Mouse (Mus musculus) limb, embryonic 13.5 days (tissue): ENCODE data around the gene Ptprn2. TPM values are rescaled to one million over a fixed set of nuclear protein-coding genes. Genes with fewer than 3 reads are reported as not detected.

Experiments
- ATAC-seq: fragments of 200-750 bp; cut with Nextera tagmentation; 2 replicates; pipeline ENCODE4 v1.8.0; 2017; ENCODE audit warnings: low read depth, moderate number of reproducible peaks, moderate TSS enrichment; ENCODE audit not compliant: low FRiP score
- H3K27ac ChIP-seq: fragments of 300-500 bp; sonication (generic); 2 replicates; pipeline ENCODE4 v1.5.1; 2015; ENCODE audit warnings: inconsistent platforms, mild to moderate bottlenecking, moderate library complexity
- H3K27me3 ChIP-seq: fragments of 300-500 bp; sonication (generic); 2 replicates; pipeline ENCODE4 v1.6.1; 2015; ENCODE audit warnings: mild to moderate bottlenecking, inconsistent platforms
- H3K36me3 ChIP-seq: fragments of 300-500 bp; sonication (generic); 2 replicates; pipeline ENCODE4 v1.6.1; 2015; ENCODE audit warnings: inconsistent platforms, mild to moderate bottlenecking, moderate library complexity
- H3K4me1 ChIP-seq: fragments of 300-500 bp; sonication (generic); 2 replicates; pipeline ENCODE4 v1.6.1; 2015; ENCODE audit warnings: inconsistent platforms
- H3K4me2 ChIP-seq: fragments of 300-500 bp; sonication (generic); replicated peaks from 2 replicates; pipeline ENCODE4 v1.6.1; 2015; ENCODE audit warnings: inconsistent platforms, mild to moderate bottlenecking, moderate library complexity
- H3K4me3 ChIP-seq: fragments of 300-500 bp; sonication (generic); 2 replicates; pipeline ENCODE4 v1.5.1; 2015; ENCODE audit warnings: moderate library complexity, mild to moderate bottlenecking, inconsistent platforms
- H3K9ac ChIP-seq: fragments of 300-500 bp; sonication (generic); 2 replicates; pipeline ENCODE4 v1.6.1; 2015; ENCODE audit warnings: mild to moderate bottlenecking, inconsistent platforms
- H3K9me3 ChIP-seq: fragments of 300-500 bp; sonication (generic); 2 replicates; pipeline ENCODE4 v1.6.1; 2016; ENCODE audit warnings: inconsistent platforms
- whole genome bisulfite sequencing: fragments of 180-500 bp; shearing (Covaris S2); methylation state at CpG from one replicate; pipeline ENCODE4 v1.1.7; 2015; 5-methylcytosine and 5-hydroxymethylcytosine counted together
- polyA plus RNA-seq: library from polyadenylated mRNA; unstranded; fragments of >200 nt; fragmentation: Nextera tagmentation; extraction: Ambion mirVana; gene quantifications from 2 replicates; pipeline ENCODE4 v1.2.1, GENCODE M21; 2015

Ptprn2 gene
- polyA plus RNA-seq, 1 experiment from 2014 or later: 0.19 TPM

GRCm38 (mm10) chr12:116533281-116533680 is 47.8 kb downstream of the Ptprn2 start:
- Histone ChIP-seq H3K36me3 (no peaks in the 10 kb centered on the region), H3K9me3 (no peaks in the 10 kb centered on the region), H3K4me2 (no peak overlapping the region), H3K9ac (no peak overlapping the region), H3K27me3 (no peaks in the 10 kb centered on the region), H3K27ac (no peak overlapping the region), H3K4me3 (no peak overlapping the region), H3K4me1 (no peaks in the 10 kb centered on the region)
- ATAC-seq: no peak

DNA sequence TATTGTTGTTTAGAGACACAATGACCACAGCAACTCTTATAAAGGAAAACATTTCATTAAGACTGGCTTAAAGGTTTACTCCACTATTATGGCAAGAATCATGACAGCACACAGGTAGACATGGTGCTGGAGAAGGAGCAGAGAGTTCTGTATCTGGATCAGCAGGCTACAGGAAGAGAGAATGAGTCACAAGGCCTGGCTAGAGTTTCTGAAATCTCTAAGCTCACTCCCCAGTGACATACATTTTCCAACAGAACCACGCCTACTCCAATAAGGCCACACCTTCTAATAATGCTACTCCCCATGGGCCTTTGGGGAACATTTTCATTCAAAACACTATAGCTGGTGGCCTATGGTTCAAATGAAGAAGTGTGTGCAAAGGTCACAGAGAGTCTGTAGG is 53.8 kb downstream of the Ptprn2 start:
- Histone ChIP-seq H3K36me3 (no peaks in the 10 kb centered on the region), H3K9me3 (no peaks in the 10 kb centered on the region; the same call in 1 of the 2 replicates), H3K9ac (no peak overlapping the region), H3K4me1 (no peaks in the 10 kb centered on the region), H3K27ac (no peak overlapping the region), H3K27me3 (no peaks in the 10 kb centered on the region), H3K4me3 (no peak overlapping the region), H3K4me2 (no peak overlapping the region)
- WGBS: 85% methylated on average over 1 of the region's 1 CpGs
- no peak for ATAC-seq

DNA sequence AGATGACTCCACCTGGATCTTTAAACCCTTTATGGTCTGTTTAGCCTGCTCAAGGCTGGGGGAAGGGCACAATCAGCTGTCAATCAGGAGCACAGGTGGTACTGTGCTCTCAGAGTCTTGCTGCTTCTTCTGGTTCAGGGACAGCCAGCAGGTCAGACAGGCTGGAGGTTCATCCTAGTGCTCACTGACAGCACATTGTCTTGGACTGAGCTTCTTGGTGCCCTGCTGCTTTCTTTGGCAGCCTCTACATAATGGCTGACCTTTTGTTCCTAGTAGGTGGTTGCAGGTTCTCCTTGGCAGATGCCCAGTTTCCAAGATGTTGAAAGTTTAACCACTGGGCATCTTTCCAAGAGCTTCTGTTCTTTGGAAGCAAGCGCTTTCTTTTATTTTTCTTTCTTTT is 55.1 kb downstream of the Ptprn2 start:
- WGBS: 66% methylated on average over 1 of the region's 1 CpGs
- H3K27ac ChIP-seq: no peak overlapping the region
- no peak overlapping the region for H3K4me3 ChIP-seq
- H3K9ac ChIP-seq: no peak overlapping the region
- H3K27me3 ChIP-seq: no peaks in the 10 kb centered on the region
- H3K4me2 ChIP-seq: no peak overlapping the region
- H3K9me3 ChIP-seq: no peaks in the 10 kb centered on the region; the same call in 1 of the 2 replicates
- no peaks in the 10 kb centered on the region for H3K36me3 ChIP-seq
- H3K4me1 ChIP-seq: no peaks in the 10 kb centered on the region
- ATAC-seq: no peak

DNA sequence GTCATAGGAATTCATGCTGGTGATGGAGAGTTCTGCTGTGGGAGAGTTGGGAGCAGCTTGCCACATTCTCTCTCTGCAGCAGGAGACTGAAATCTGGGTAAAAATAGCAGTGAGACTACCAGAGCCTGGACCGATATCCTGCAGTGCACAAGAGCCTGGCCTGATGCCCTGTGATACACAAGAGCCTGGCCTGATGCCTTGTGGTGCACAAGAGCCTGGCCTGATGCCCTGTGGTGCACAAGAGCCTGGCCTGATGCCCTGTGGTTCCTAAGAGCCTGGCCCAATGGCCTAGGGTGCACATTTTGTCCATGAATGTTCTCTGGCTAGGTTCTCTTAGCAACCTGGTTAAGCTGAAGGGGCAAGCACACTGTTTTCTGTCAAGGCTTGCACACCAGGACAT is 64.5 kb downstream of the Ptprn2 start:
- H3K27ac ChIP-seq: no peak overlapping the region
- H3K27me3 ChIP-seq: no peaks in the 10 kb centered on the region
- H3K36me3 ChIP-seq: no peaks in the 10 kb centered on the region
- H3K9me3 ChIP-seq: no peaks in the 10 kb centered on the region
- no peak overlapping the region for H3K4me3 ChIP-seq
- H3K9ac ChIP-seq: no peak overlapping the region
- no peak overlapping the region for H3K4me2 ChIP-seq
- no peak for ATAC-seq
- WGBS: 82% methylated on average over 1 of the region's 1 CpGs
- no peaks in the 10 kb centered on the region for H3K4me1 ChIP-seq

DNA sequence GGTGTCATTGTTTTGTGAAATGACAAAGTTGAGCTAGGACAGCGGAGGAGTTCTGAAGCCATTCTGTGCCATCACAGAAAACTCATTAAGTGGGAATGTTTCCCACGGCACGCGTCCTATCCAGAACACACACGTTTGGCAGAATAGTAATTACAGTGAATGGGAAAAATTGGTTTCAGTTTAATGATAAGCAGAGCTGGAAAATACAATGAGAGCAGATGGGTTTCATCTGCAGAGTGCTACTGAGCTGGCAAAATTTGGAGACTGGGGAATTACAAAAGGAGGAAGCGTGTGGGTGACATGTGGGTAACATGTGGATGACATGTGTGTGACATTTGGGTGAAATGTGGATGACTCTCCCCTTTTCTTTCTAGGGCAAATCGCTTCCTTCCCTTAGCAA is 66.0 kb downstream of the Ptprn2 start:
- H3K4me2 ChIP-seq: no peak overlapping the region
- WGBS: 75% methylated on average over 7 of the region's 7 CpGs

GRCm38 (mm10) chr12:116552306-116552705 is 66.8 kb downstream of the Ptprn2 start:
- Histone ChIP-seq H3K9ac (no peak overlapping the region), H3K27ac (no peak overlapping the region), H3K4me2 (no peak overlapping the region), H3K4me3 (no peak overlapping the region), H3K27me3 (no peaks in the 10 kb centered on the region), H3K4me1 (no peaks in the 10 kb centered on the region), H3K36me3 (no peaks in the 10 kb centered on the region), H3K9me3 (no peaks in the 10 kb centered on the region)
- WGBS: 74% methylated on average over 2 of the region's 2 CpGs
- ATAC-seq: no peak

More for the DNA sequence above, 66.0 kb downstream of the Ptprn2 start:
- Histone ChIP-seq H3K27me3 (no peaks in the 10 kb centered on the region), H3K9me3 (no peaks in the 10 kb centered on the region), H3K9ac (no peak overlapping the region), H3K27ac (no peak overlapping the region), H3K4me1 (no peaks in the 10 kb centered on the region), H3K4me3 (no peak overlapping the region), H3K36me3 (no peaks in the 10 kb centered on the region)
- ATAC-seq: no peak

DNA sequence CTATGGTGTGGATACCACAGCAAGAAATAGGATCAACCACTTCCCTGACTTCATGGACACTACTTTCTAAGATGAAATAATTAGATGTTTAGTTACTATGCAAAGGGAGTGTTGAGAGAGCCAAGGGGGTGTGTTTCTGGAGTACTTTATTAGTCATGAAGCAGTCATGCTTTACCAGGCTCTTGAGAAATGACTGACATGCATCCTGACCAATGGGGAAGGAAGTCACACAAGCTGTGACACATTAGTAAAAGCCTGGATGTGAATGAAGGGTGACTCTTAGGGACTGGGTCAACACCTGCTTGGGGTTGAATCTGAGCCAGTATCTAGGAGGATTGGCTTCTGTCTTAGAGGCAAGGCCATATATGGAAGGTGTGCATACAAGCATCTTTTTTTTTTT is 67.8 kb downstream of the Ptprn2 start:
- Histone ChIP-seq H3K4me3 (no peak overlapping the region), H3K4me1 (no peaks in the 10 kb centered on the region), H3K36me3 (no peaks in the 10 kb centered on the region), H3K4me2 (no peak overlapping the region), H3K27me3 (no peaks in the 10 kb centered on the region), H3K9me3 (no peaks in the 10 kb centered on the region), H3K9ac (no peak overlapping the region), H3K27ac (no peak overlapping the region)
- ATAC-seq: no peak

DNA sequence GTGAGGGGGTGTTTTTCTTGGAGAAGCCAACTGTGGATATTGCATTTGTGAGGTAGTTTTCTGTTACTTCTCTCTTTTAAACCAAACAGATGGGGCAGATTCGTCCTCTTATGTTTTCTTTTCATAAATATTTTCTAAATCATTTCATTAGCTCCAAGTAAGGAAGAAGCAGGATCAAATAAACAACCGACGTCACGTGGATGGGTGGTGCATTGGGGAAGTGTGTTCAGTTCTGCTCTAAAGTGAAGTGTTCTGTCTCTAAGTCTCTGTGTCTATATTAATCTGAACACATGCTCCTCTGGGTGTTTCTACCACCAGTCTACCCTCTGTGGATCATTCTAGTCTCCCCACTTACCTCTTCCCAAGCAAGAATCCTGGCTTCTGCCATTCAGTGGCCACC is 70.4 kb downstream of the Ptprn2 start:
- Histone ChIP-seq H3K4me3 (no peak overlapping the region), H3K9ac (no peak overlapping the region), H3K27me3 (no peaks in the 10 kb centered on the region), H3K27ac (no peak overlapping the region), H3K4me1 (no peaks in the 10 kb centered on the region), H3K9me3 (no peaks in the 10 kb centered on the region), H3K36me3 (no peaks in the 10 kb centered on the region), H3K4me2 (no peak overlapping the region)
- no peak for ATAC-seq
- 76% methylated on average over 4 of the region's 4 CpGs for WGBS

DNA sequence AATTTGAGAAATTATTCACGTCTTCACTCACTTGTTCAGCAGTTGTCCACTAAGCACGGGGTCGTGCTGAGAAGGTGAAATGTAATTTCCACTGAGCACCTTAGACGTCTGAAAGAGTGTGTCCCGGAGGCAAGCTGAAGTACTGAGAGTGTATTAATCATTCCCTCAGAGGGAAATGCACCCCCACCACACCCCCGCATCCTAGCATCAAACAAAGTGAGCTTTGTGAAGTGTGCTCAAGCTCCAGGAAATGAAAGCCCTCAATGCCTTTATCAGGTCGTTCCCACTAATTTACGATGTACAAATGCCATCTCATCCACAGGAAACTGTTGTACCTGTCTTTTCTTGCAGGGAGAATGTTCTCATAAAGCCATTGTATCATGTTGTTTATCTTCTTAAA is 78.9 kb downstream of the Ptprn2 start:
- no peaks in the 10 kb centered on the region for H3K4me1 ChIP-seq
- no peak overlapping the region for H3K27ac ChIP-seq
- no peak overlapping the region for H3K4me2 ChIP-seq
- WGBS: 48% methylated on average over 8 of the region's 8 CpGs
- H3K9me3 ChIP-seq: no peaks in the 10 kb centered on the region
- H3K27me3 ChIP-seq: no peaks in the 10 kb centered on the region
- no peak for ATAC-seq
- no peak overlapping the region for H3K4me3 ChIP-seq
- H3K9ac ChIP-seq: no peak overlapping the region
- no peaks in the 10 kb centered on the region for H3K36me3 ChIP-seq

GRCm38 (mm10) chr12:116566672-116567071 is 81.2 kb downstream of the Ptprn2 start:
- Histone ChIP-seq H3K9ac (no peak overlapping the region), H3K27ac (no peak overlapping the region), H3K27me3 (no peaks in the 10 kb centered on the region), H3K4me1 (no peaks in the 10 kb centered on the region), H3K9me3 (no peaks in the 10 kb centered on the region), H3K36me3 (no peaks in the 10 kb centered on the region), H3K4me3 (no peak overlapping the region), H3K4me2 (no peak overlapping the region)
- WGBS: 58% methylated on average over 1 of the region's 1 CpGs
- ATAC-seq: no peak

GRCm38 (mm10) chr12:116567170-116567569 is 81.7 kb downstream of the Ptprn2 start:
- no peak for ATAC-seq
- Histone ChIP-seq H3K27ac (no peak overlapping the region), H3K4me1 (no peaks in the 10 kb centered on the region), H3K9me3 (no peaks in the 10 kb centered on the region), H3K4me2 (no peak overlapping the region), H3K36me3 (no peaks in the 10 kb centered on the region), H3K9ac (no peak overlapping the region), H3K27me3 (no peaks in the 10 kb centered on the region), H3K4me3 (no peak overlapping the region)
- whole genome bisulfite sequencing: 77% methylated on average over 2 of the region's 2 CpGs

DNA sequence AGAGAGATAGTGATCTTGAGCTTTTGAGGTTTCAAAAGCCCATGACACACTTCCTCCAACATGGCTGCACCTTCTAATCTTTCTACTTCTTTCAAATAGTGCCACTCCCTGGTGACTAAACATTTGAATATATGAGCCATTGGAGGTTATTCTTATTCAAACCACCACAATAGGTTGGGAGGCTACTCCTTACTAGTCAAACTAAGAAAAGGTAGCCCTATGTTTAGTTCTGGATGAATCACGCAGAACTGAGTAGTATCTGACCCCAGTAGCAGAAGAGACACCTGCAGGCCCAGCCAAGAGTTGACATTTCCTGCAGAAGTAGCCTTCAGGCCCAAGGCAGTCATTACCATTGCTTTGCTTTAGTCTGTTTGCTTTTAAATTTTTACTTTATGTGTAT is 84.0 kb downstream of the Ptprn2 start:
- no peaks in the 10 kb centered on the region for H3K4me1 ChIP-seq
- H3K4me3 ChIP-seq: no peak overlapping the region
- no peak overlapping the region for H3K9ac ChIP-seq
- no peak overlapping the region for H3K4me2 ChIP-seq
- no peak for ATAC-seq
- no peaks in the 10 kb centered on the region for H3K9me3 ChIP-seq
- no peak overlapping the region for H3K27ac ChIP-seq
- WGBS: 77% methylated on average over 1 of the region's 1 CpGs
- no peaks in the 10 kb centered on the region for H3K27me3 ChIP-seq
- no peaks in the 10 kb centered on the region for H3K36me3 ChIP-seq

DNA sequence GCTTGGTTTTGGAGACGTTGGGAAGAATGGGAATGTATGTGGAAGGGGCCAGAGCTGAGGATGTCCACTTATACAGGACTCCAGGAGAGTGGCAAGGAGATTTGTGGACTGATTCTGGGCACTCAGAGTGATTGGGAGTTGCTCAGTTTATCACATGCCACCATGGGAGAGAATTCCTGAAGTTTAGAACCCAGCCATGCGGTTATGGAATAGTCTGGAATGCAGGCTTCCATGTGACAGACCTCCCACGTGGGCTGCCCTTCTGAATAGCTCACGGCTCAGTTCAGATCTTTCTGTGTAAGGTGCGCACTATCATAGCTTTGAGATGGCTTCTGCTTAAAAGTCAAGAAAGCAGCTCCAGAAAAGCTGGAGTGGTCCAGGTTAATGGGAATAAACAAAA is 88.6 kb downstream of the Ptprn2 start:
- 78% methylated on average over 5 of the region's 5 CpGs for WGBS
- Histone ChIP-seq H3K27me3 (no peaks in the 10 kb centered on the region), H3K4me3 (no peak overlapping the region), H3K4me2 (no peak overlapping the region), H3K36me3 (no peaks in the 10 kb centered on the region), H3K9me3 (no peaks in the 10 kb centered on the region), H3K9ac (no peak overlapping the region), H3K4me1 (no peaks in the 10 kb centered on the region), H3K27ac (no peak overlapping the region)
- no peak for ATAC-seq
